Mouse (Mus musculus): ENCODE measurements at regions not wholly inside any gene's neighbourhood (a gene's known extent, or its start where the extent isn't known, plus 50 kb on each side); places are given as distances from the start of the nearest gene placed in this dataset.
A peak's percentile ranks its signal among the peaks of the same experiment; 100 is the strongest.

- Histone ChIP-seq H3K27me3 (ENCODE audit: control insufficient read depth, insufficient read depth, low read length) (no peaks in the 10 kb centered on the region), H3K36me3 (ENCODE audit: control insufficient read depth, insufficient read depth, low read length) (no peaks in the 10 kb centered on the region), H3K4me2 (replicated peaks; ENCODE audit: low read depth) (no peak overlapping the region), H3K9me3 (ENCODE audit: control insufficient read depth, low read length) (no peaks in the 10 kb centered on the region), H3K27ac (replicated peaks) (no peak overlapping the region), H3K4me3 (ENCODE audit: low read depth, low read length) (no peak overlapping the region), H3K9ac (ENCODE audit: low read length) (no peak overlapping the region), H3K4me1 (replicated peaks; ENCODE audit: control insufficient read depth, insufficient read depth) (no peaks in the 10 kb centered on the region)
- DNase-seq (ENCODE audit: low spot score) (peak; percentile 23), ATAC-seq (ENCODE audit: low FRiP score, low TSS enrichment) (no peak)
- 44% methylated on average over 6 of the region's 6 CpGs for WGBS
- TF ChIP-seq EP300 (optimal IDR thresholded peaks at IDR 0.05) (no peak), CTCF (IDR thresholded peaks at IDR 0.05; ENCODE audit: low read depth) (no peak)
These were observed 232.5 kb upstream of the Ajap1 start for GRCm38 (mm10) chr4:153714995-153715645.

- WGBS: 71% methylated on average over 12 of the region's 12 CpGs
- TF ChIP-seq EP300 (optimal IDR thresholded peaks at IDR 0.05): no peak
- TF ChIP-seq CTCF (IDR thresholded peaks at IDR 0.05; ENCODE audit: low read depth): no peak
- H3K36me3 ChIP-seq (ENCODE audit: control insufficient read depth, insufficient read depth, low read length): no peaks in the 10 kb centered on the region
- H3K9me3 ChIP-seq (ENCODE audit: control insufficient read depth, low read length): no peaks in the 10 kb centered on the region
- no peak overlapping the region for H3K27ac ChIP-seq (replicated peaks)
- H3K9ac ChIP-seq (ENCODE audit: low read length): no peak overlapping the region
- ATAC-seq (ENCODE audit: low FRiP score, low TSS enrichment) (no peak), DNase-seq (ENCODE audit: low spot score) (no peak)
- H3K4me2 ChIP-seq (replicated peaks; ENCODE audit: low read depth): no peak overlapping the region
- H3K4me1 ChIP-seq (replicated peaks; ENCODE audit: control insufficient read depth, insufficient read depth): no peaks in the 10 kb centered on the region
- H3K27me3 ChIP-seq (ENCODE audit: control insufficient read depth, insufficient read depth, low read length): no peaks in the 10 kb centered on the region
- H3K4me3 ChIP-seq (ENCODE audit: low read depth, low read length): no peak overlapping the region
These were observed 234.7 kb upstream of the Ajap1 start for GRCm38 (mm10) chr4:153717273-153717672.

GRCm38 (mm10) chr4:153724045-153724444, 233.0 kb upstream of the A430005L14Rik start:
- Histone ChIP-seq H3K9ac (ENCODE audit: low read length) (no peak overlapping the region), H3K27ac (replicated peaks) (no peak overlapping the region), H3K4me1 (replicated peaks; ENCODE audit: control insufficient read depth, insufficient read depth) (no peaks in the 10 kb centered on the region), H3K36me3 (ENCODE audit: control insufficient read depth, insufficient read depth, low read length) (no peaks in the 10 kb centered on the region), H3K4me3 (ENCODE audit: low read depth, low read length) (no peak overlapping the region), H3K4me2 (replicated peaks; ENCODE audit: low read depth) (no peak overlapping the region), H3K27me3 (ENCODE audit: control insufficient read depth, insufficient read depth, low read length) (no peaks in the 10 kb centered on the region), H3K9me3 (ENCODE audit: control insufficient read depth, low read length) (no peaks in the 10 kb centered on the region)
- ATAC-seq (ENCODE audit: low FRiP score, low TSS enrichment) (no peak), DNase-seq (ENCODE audit: low spot score) (no peak)
- WGBS: 79% methylated on average over 14 of the region's 14 CpGs
- TF ChIP-seq EP300 (optimal IDR thresholded peaks at IDR 0.05): no peak
- no peak for TF ChIP-seq CTCF (IDR thresholded peaks at IDR 0.05; ENCODE audit: low read depth)

- Histone ChIP-seq H3K4me2 (replicated peaks; ENCODE audit: low read depth) (no peak overlapping the region), H3K4me3 (ENCODE audit: low read depth, low read length) (no peak overlapping the region), H3K27ac (replicated peaks) (no peak overlapping the region), H3K36me3 (ENCODE audit: control insufficient read depth, insufficient read depth, low read length) (no peaks in the 10 kb centered on the region), H3K9me3 (ENCODE audit: control insufficient read depth, low read length) (no peaks in the 10 kb centered on the region), H3K27me3 (ENCODE audit: control insufficient read depth, insufficient read depth, low read length) (no peaks in the 10 kb centered on the region), H3K9ac (ENCODE audit: low read length) (no peak overlapping the region), H3K4me1 (replicated peaks; ENCODE audit: control insufficient read depth, insufficient read depth) (no peaks in the 10 kb centered on the region)
- TF ChIP-seq EP300 (optimal IDR thresholded peaks at IDR 0.05) (no peak), CTCF (IDR thresholded peaks at IDR 0.05; ENCODE audit: low read depth) (no peak)
- 74% methylated on average over 10 of the region's 10 CpGs for WGBS
- no peak for DNase-seq (ENCODE audit: low spot score)
- ATAC-seq (ENCODE audit: low FRiP score, low TSS enrichment): no peak
These were observed 229.8 kb upstream of the A430005L14Rik start for GRCm38 (mm10) chr4:153727273-153727672.

- no peaks in the 10 kb centered on the region for H3K9me3 ChIP-seq (ENCODE audit: control insufficient read depth, low read length)
- H3K36me3 ChIP-seq (ENCODE audit: control insufficient read depth, insufficient read depth, low read length): no peaks in the 10 kb centered on the region
- H3K27me3 ChIP-seq (ENCODE audit: control insufficient read depth, insufficient read depth, low read length): no peaks in the 10 kb centered on the region
- ATAC-seq (ENCODE audit: low FRiP score, low TSS enrichment) (no peak), DNase-seq (ENCODE audit: low spot score) (no peak)
- no peak overlapping the region for H3K4me2 ChIP-seq (replicated peaks; ENCODE audit: low read depth)
- TF ChIP-seq EP300 (optimal IDR thresholded peaks at IDR 0.05) (no peak), CTCF (IDR thresholded peaks at IDR 0.05; ENCODE audit: low read depth) (no peak)
- 54% methylated on average over 10 of the region's 10 CpGs for WGBS
- no peak overlapping the region for H3K27ac ChIP-seq (replicated peaks)
- no peak overlapping the region for H3K4me3 ChIP-seq (ENCODE audit: low read depth, low read length)
- no peak overlapping the region for H3K9ac ChIP-seq (ENCODE audit: low read length)
- no peaks in the 10 kb centered on the region for H3K4me1 ChIP-seq (replicated peaks; ENCODE audit: control insufficient read depth, insufficient read depth)
These were observed 229.1 kb upstream of the A430005L14Rik start for GRCm38 (mm10) chr4:153727896-153728422.

- Histone ChIP-seq H3K4me3 (ENCODE audit: low read depth, low read length) (no peak overlapping the region), H3K36me3 (ENCODE audit: control insufficient read depth, insufficient read depth, low read length) (no peaks in the 10 kb centered on the region), H3K4me2 (replicated peaks; ENCODE audit: low read depth) (no peak overlapping the region), H3K4me1 (replicated peaks; ENCODE audit: control insufficient read depth, insufficient read depth) (no peaks in the 10 kb centered on the region), H3K9me3 (ENCODE audit: control insufficient read depth, low read length) (no peaks in the 10 kb centered on the region), H3K27ac (replicated peaks) (no peak overlapping the region), H3K27me3 (ENCODE audit: control insufficient read depth, insufficient read depth, low read length) (no peaks in the 10 kb centered on the region), H3K9ac (ENCODE audit: low read length) (no peak overlapping the region)
- no peak for ATAC-seq (ENCODE audit: low FRiP score, low TSS enrichment)
- DNase-seq (ENCODE audit: low spot score): no peak
- TF ChIP-seq EP300 (optimal IDR thresholded peaks at IDR 0.05) (no peak), CTCF (IDR thresholded peaks at IDR 0.05; ENCODE audit: low read depth) (no peak)
- WGBS: 68% methylated on average over 11 of the region's 11 CpGs
These were observed 218.9 kb upstream of the A430005L14Rik start for GRCm38 (mm10) chr4:153738088-153738487.
